Mouse (Mus musculus) inflammation-experienced regulatory T-cells, adult 6 months (primary cell): Measurements from ENCODE around the gene Oaz1. TPM values are rescaled to one million over a fixed set of nuclear protein-coding genes. Genes with fewer than 3 reads are reported as not detected.
"Not testable (repeated sequence)": the region's sequence is repeated elsewhere in the genome, so short reads cannot be mapped to it uniquely, and the experiment has no call there.

Source experiments
- ATAC-seq: one replicate; pipeline ENCODE4 v1.8.0; 2017
- polyA plus RNA-seq, 3 experiments: library from polyadenylated mRNA; unstranded; fragments of 100-300 nt; shearing (Covaris generic); gene quantifications; one replicate each; pipeline ENCODE4 v1.2.1; 2017

Oaz1 gene
- polyA plus RNA-seq, 3 experiments from 2014 or later: 1,680 to 2,431 (median 2,240) TPM

GRCm38 (mm10) chr10:80802996-80803395 lies 23.5 kb upstream of the Oaz1 start:
- ATAC-seq: no peak

GRCm38 (mm10) chr10:80804340-80804739 lies 22.1 kb upstream of the Oaz1 start:
- ATAC-seq: no peak

- ATAC-seq: no peak
These were observed 21.5 kb upstream of the Oaz1 start, which contains the start of gene Amh for GRCm38 (mm10) chr10:80804916-80805315. Amh (plus strand) TSS chr10:80805243.

GRCm38 (mm10) chr10:80805322-80805721 lies 21.1 kb upstream of the Oaz1 start:
- ATAC-seq: no peak

GRCm38 (mm10) chr10:80805925-80806324 lies 20.5 kb upstream of the Oaz1 start:
- ATAC-seq: peak; percentile 65

GRCm38 (mm10) chr10:80806341-80807056 lies 20.0 kb upstream of the Oaz1 start:
- no peak for ATAC-seq

GRCm38 (mm10) chr10:80807057-80807627 lies 19.3 kb upstream of the Oaz1 start:
- ATAC-seq: peak; percentile 68

GRCm38 (mm10) chr10:80808099-80808984 lies 18.1 kb upstream of the Oaz1 start:
- no peak for ATAC-seq

- ATAC-seq: no peak
These were observed 17.3 kb upstream of the Oaz1 start for GRCm38 (mm10) chr10:80808985-80809632.

- ATAC-seq: no peak
These were observed 16.4 kb upstream of the Oaz1 start for GRCm38 (mm10) chr10:80810084-80810483.

GRCm38 (mm10) chr10:80812391-80813041 lies 13.9 kb upstream of the Oaz1 start:
- no peak for ATAC-seq

- no peak for ATAC-seq
These were observed 13.1 kb upstream of the Oaz1 start, which contains the start of gene Jsrp1 for GRCm38 (mm10) chr10:80813366-80813765. Jsrp1 (minus strand) TSS chr10:80813498.

GRCm38 (mm10) chr10:80814800-80815199 lies 11.7 kb upstream of the Oaz1 start:
- no peak for ATAC-seq

GRCm38 (mm10) chr10:80816303-80816702 lies 10.2 kb upstream of the Oaz1 start:
- ATAC-seq: not testable (repeated sequence)

- ATAC-seq: no peak
These were observed 9.3 kb upstream of the Oaz1 start for GRCm38 (mm10) chr10:80817164-80817563.

- not testable (repeated sequence) for ATAC-seq
These were observed 8.5 kb upstream of the Oaz1 start for GRCm38 (mm10) chr10:80817955-80818354.

GRCm38 (mm10) chr10:80818599-80819281 lies 7.7 kb upstream of the Oaz1 start:
- no peak for ATAC-seq

GRCm38 (mm10) chr10:80819406-80819805 lies 7.0 kb upstream of the Oaz1 start:
- no peak for ATAC-seq

GRCm38 (mm10) chr10:80821991-80822390 lies 4.5 kb upstream of the Oaz1 start:
- ATAC-seq: no peak

GRCm38 (mm10) chr10:80822528-80822927 lies 3.9 kb upstream of the Oaz1 start:
- ATAC-seq: no peak

- ATAC-seq: no peak
These were observed 3.1 kb upstream of the Oaz1 start for GRCm38 (mm10) chr10:80823316-80823715.
